Mouse (Mus musculus) liver, embryonic 16.5 days (tissue): ENCODE measurements around the gene Snx4. TPM values are rescaled to one million over a fixed set of nuclear protein-coding genes. Genes with fewer than 3 reads are reported as not detected.

Experiments used
- ATAC-seq: fragments of 200-750 bp; cut with Nextera tagmentation; 2 replicates; pipeline ENCODE4 v1.8.0; 2017; ENCODE audit warnings: low read depth, mild to moderate bottlenecking, moderate number of reproducible peaks, moderate library complexity
- H3K27ac ChIP-seq: fragments of 300-500 bp; sonication (generic); 2 replicates; pipeline ENCODE4 v1.5.1; 2014; ENCODE audit warnings: mild to moderate bottlenecking, low read length
- H3K27me3 ChIP-seq: fragments of 300-500 bp; sonication (generic); 2 replicates; pipeline ENCODE4 v1.6.1; 2014; ENCODE audit warnings: low read depth, low read length, mixed read lengths; ENCODE audit not compliant: control insufficient read depth, insufficient read depth
- H3K36me3 ChIP-seq: fragments of 300-500 bp; sonication (generic); 2 replicates; pipeline ENCODE4 v1.6.1; 2014; ENCODE audit warnings: mild to moderate bottlenecking; ENCODE audit not compliant: control insufficient read depth, insufficient read depth
- H3K4me1 ChIP-seq: fragments of 300-500 bp; sonication (generic); 2 replicates; pipeline ENCODE4 v1.6.1; 2014; ENCODE audit warnings: low read depth, low read length, mixed read lengths; ENCODE audit not compliant: control insufficient read depth
- H3K4me2 ChIP-seq: fragments of 300-500 bp; sonication (generic); 2 replicates; pipeline ENCODE4 v1.6.1; 2014; ENCODE audit warnings: low read depth, low read length, mixed read lengths
- H3K4me3 ChIP-seq: fragments of 300-500 bp; sonication (generic); 2 replicates; pipeline ENCODE4 v1.5.1; 2014; ENCODE audit warnings: low read depth, mild to moderate bottlenecking, low read length
- H3K9ac ChIP-seq: fragments of 300-500 bp; sonication (generic); 2 replicates; pipeline ENCODE4 v1.6.1; 2014; ENCODE audit warnings: low read depth, low read length
- H3K9me3 ChIP-seq: fragments of 300-500 bp; sonication (generic); replicated peaks from 2 replicates; pipeline ENCODE4 v1.6.1; 2016; ENCODE audit warnings: low read length; ENCODE audit not compliant: control insufficient read depth
- WGBS: fragments of 180-500 bp; shearing (Covaris S2); extraction: QIAGEN DNeasy Blood & Tissue Kit; methylation state at CpG from one replicate; pipeline ENCODE4 v1.1.7; 2014; ENCODE audit not compliant: insufficient replicate concordance; 5-methylcytosine and 5-hydroxymethylcytosine counted together
- polyA plus RNA-seq: library from polyadenylated mRNA; unstranded; fragments of >200 nt; fragmentation: Nextera tagmentation; extraction: Ambion mirVana; gene quantifications from 2 replicates; pipeline ENCODE4 v1.2.1, GENCODE M21; 2015

Snx4 gene
- polyA plus RNA-seq, 1 experiment from 2014 or later: 20.4 TPM

- Histone ChIP-seq H3K4me1 (peaks cover 6% of the 10 kb centered on the region), H3K9ac (no peak overlapping the region), H3K9me3 (no peaks in the 10 kb centered on the region), H3K36me3 (no peaks in the 10 kb centered on the region), H3K4me3 (no peak overlapping the region), H3K27me3 (no peaks in the 10 kb centered on the region), H3K4me2 (0 out of 2 replicates have a peak overlapping the region, but pooled peaks have one; percentile 1), H3K27ac (no peak overlapping the region)
- ATAC-seq: no peak
- WGBS: 28% methylated on average over 8 of the region's 8 CpGs
Observed at GRCm38 (mm10) chr16:33260825-33261224, 9.6 kb downstream of the Snx4 start.

GRCm38 (mm10) chr16:33261584-33262061 is 10.4 kb downstream of the Snx4 start:
- Histone ChIP-seq H3K4me1 (peaks cover 6% of the 10 kb centered on the region), H3K4me3 (no peak overlapping the region), H3K27ac (peak overlapping the region; percentile 33; the same call in 1 of the 2 replicates), H3K4me2 (0 out of 2 replicates have a peak overlapping the region, but pooled peaks have one; percentile 1), H3K36me3 (no peaks in the 10 kb centered on the region), H3K27me3 (no peaks in the 10 kb centered on the region), H3K9me3 (no peaks in the 10 kb centered on the region), H3K9ac (no peak overlapping the region)
- 15% methylated on average over 2 of the region's 2 CpGs for WGBS
- no peak for ATAC-seq

DNA sequence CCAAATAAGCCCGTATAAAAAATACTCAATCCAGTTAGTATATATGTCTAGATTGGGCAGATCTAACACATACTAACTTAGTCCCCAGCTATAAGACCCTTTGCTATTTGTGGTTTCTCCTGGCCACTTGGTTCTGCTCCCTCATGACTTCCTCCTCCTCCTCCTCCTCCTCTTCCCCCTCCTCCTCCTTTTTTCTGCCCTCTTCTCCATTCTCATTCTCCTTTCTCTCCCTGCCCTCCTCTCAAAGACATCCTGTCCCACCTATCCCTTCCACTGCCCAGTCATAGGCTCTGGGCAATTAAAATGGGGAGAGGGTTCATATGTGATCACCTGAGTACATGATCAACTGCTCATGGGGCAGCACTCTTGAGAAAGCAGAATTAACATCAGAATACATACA is 10.9 kb downstream of the Snx4 start:
- Histone ChIP-seq H3K27me3 (no peaks in the 10 kb centered on the region), H3K9me3 (no peaks in the 10 kb centered on the region), H3K36me3 (no peaks in the 10 kb centered on the region), H3K27ac (no peak overlapping the region), H3K4me3 (no peak overlapping the region), H3K9ac (no peak overlapping the region), H3K4me1 (peaks cover 6% of the 10 kb centered on the region), H3K4me2 (no peak overlapping the region)
- no peak for ATAC-seq
- WGBS: 3% methylated on average over 1 of the region's 1 CpGs

DNA sequence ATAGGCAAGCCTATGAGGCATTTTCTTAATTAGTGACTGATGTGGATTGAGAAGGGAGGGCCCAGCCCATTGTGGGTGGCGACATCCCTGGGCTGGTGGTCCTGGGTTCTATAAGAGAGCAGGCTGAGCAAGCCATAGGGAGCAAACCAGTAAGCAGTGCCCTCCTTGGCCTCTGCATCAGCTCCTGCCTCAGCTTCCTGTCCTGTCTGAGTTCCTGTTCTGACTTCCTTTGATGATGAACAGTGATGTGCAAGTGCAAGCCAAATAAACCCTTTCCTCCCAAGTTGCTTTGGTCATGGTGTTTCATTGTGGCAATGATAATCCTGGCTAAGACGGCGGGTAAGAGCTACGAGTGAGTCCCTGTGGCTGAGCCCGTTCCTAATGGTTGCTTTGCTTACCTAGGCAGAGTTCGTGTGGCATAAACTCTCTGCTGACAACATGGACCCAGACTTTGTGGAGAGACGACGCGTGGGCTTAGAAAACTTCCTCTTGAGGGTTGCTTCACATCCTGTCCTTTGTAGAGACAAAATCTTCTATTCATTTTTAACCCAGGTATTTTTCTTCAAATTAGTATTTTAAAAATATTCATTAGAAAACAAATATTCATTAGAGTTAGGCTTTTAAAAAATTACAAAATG is 16.5 kb downstream of the Snx4 start:
- no peak overlapping the region for H3K4me3 ChIP-seq

GRCm38 (mm10) chr16:33271824-33272223 is 20.6 kb downstream of the Snx4 start:
- whole genome bisulfite sequencing: 72% methylated on average over 4 of the region's 4 CpGs
- H3K27me3 ChIP-seq: no peaks in the 10 kb centered on the region
- no peak for ATAC-seq
- no peaks in the 10 kb centered on the region for H3K4me1 ChIP-seq
- H3K4me2 ChIP-seq: no peak overlapping the region
- no peak overlapping the region for H3K27ac ChIP-seq
- no peak overlapping the region for H3K4me3 ChIP-seq
- H3K9ac ChIP-seq: no peak overlapping the region
- no peaks in the 10 kb centered on the region for H3K9me3 ChIP-seq
- H3K36me3 ChIP-seq: no peaks in the 10 kb centered on the region

More for the DNA sequence above, 16.5 kb downstream of the Snx4 start:
- no peak overlapping the region for H3K4me2 ChIP-seq
- H3K9me3 ChIP-seq: no peaks in the 10 kb centered on the region
- H3K27ac ChIP-seq: no peak overlapping the region
- 56% methylated on average over 9 of the region's 9 CpGs for WGBS
- H3K4me1 ChIP-seq: no peaks in the 10 kb centered on the region
- H3K9ac ChIP-seq: no peak overlapping the region
- no peaks in the 10 kb centered on the region for H3K36me3 ChIP-seq
- no peak for ATAC-seq
- no peaks in the 10 kb centered on the region for H3K27me3 ChIP-seq

GRCm38 (mm10) chr16:33283079-33283478 is 31.8 kb downstream of the Snx4 start:
- no peak overlapping the region for H3K4me2 ChIP-seq
- H3K36me3 ChIP-seq: no peaks in the 10 kb centered on the region; the same call in 1 of the 2 replicates
- no peak overlapping the region for H3K27ac ChIP-seq
- no peak overlapping the region for H3K4me3 ChIP-seq
- WGBS: 50% methylated on average over 1 of the region's 1 CpGs
- ATAC-seq: no peak
- H3K9ac ChIP-seq: no peak overlapping the region
- no peaks in the 10 kb centered on the region for H3K4me1 ChIP-seq
- H3K9me3 ChIP-seq: no peaks in the 10 kb centered on the region
- H3K27me3 ChIP-seq: no peaks in the 10 kb centered on the region

GRCm38 (mm10) chr16:33288536-33288935 is 37.3 kb downstream of the Snx4 start:
- Histone ChIP-seq H3K4me2 (no peak overlapping the region), H3K36me3 (peaks cover 15% of the 10 kb centered on the region), H3K9me3 (no peaks in the 10 kb centered on the region), H3K27ac (no peak overlapping the region), H3K9ac (no peak overlapping the region), H3K27me3 (no peaks in the 10 kb centered on the region), H3K4me1 (no peaks in the 10 kb centered on the region), H3K4me3 (no peak overlapping the region)
- 66% methylated on average over 9 of the region's 9 CpGs for WGBS
- ATAC-seq: no peak

DNA sequence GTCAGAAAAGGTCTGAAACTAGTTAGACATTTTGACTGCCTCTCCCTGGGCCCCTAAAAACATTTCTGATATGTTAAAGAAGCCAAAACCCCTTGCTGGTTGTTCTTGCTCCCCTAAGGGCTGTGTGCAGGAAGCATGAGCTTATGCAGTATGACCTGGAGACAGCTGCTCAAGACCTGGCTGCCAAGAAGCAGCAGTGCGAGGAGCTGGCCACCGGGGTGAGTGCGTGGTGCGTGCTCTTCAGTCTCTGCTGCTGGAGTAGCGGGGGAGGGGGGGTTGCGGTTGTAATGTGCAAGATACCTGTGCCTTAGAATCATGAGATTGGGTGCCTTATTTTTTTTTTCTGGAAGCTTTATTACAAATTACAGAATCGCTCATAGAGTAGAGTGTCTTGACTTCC is 38.7 kb downstream of the Snx4 start:
- H3K4me1 ChIP-seq: no peaks in the 10 kb centered on the region
- no peak for ATAC-seq
- H3K27me3 ChIP-seq: no peaks in the 10 kb centered on the region
- 75% methylated on average over 7 of the region's 7 CpGs for WGBS
- H3K9ac ChIP-seq: no peak overlapping the region
- H3K36me3 ChIP-seq: peaks cover 20% of the 10 kb centered on the region
- H3K4me2 ChIP-seq: no peak overlapping the region
- H3K9me3 ChIP-seq: no peaks in the 10 kb centered on the region
- H3K27ac ChIP-seq: no peak overlapping the region
- no peak overlapping the region for H3K4me3 ChIP-seq

- Histone ChIP-seq H3K9ac (no peak overlapping the region), H3K4me1 (no peaks in the 10 kb centered on the region), H3K36me3 (peaks cover 27% of the 10 kb centered on the region), H3K27me3 (no peaks in the 10 kb centered on the region), H3K4me3 (no peak overlapping the region), H3K4me2 (no peak overlapping the region), H3K27ac (no peak overlapping the region), H3K9me3 (no peaks in the 10 kb centered on the region)
- no peak for ATAC-seq
- 80% methylated on average over 7 of the region's 7 CpGs for WGBS
Observed at GRCm38 (mm10) chr16:33292241-33292640, 41.0 kb downstream of the Snx4 start.
